Mouse (Mus musculus) midbrain, embryonic 14.5 days (tissue): ENCODE data around the gene Mgll. TPM values are rescaled to one million over a fixed set of nuclear protein-coding genes. Genes with fewer than 3 reads are reported as not detected.

ENCODE experiments used
- ATAC-seq: fragments of 200-750 bp; cut with Nextera tagmentation; 2 replicates; pipeline ENCODE4 v1.8.0; 2017; ENCODE audit warnings: moderate number of reproducible peaks, moderate library complexity; ENCODE audit not compliant: low FRiP score, low TSS enrichment
- DNase-seq: peaks from one replicate; pipeline ENCODE4 v3.0.0-alpha.2; 2015
- H3K27ac ChIP-seq: fragments of 300-500 bp; sonication (generic); replicated peaks from 2 replicates; pipeline ENCODE4 v1.5.1; 2014; ENCODE audit warnings: mild to moderate bottlenecking, low read depth, low read length, moderate library complexity
- H3K27me3 ChIP-seq: fragments of 300-500 bp; sonication (generic); 2 replicates; pipeline ENCODE4 v1.6.1; 2014; ENCODE audit warnings: low read length, control low read depth, mixed read lengths; ENCODE audit not compliant: control insufficient read depth, insufficient read depth
- H3K36me3 ChIP-seq: fragments of 300-500 bp; sonication (generic); 2 replicates; pipeline ENCODE4 v1.6.1; 2014; ENCODE audit warnings: low read length, control low read depth; ENCODE audit not compliant: control insufficient read depth, insufficient read depth
- H3K4me1 ChIP-seq: fragments of 300-500 bp; sonication (generic); 2 replicates; pipeline ENCODE4 v1.6.1; 2014; ENCODE audit warnings: mild to moderate bottlenecking, antibody characterized with exemption, low read length, control low read depth; ENCODE audit not compliant: control insufficient read depth, insufficient read depth
- H3K4me2 ChIP-seq: fragments of 300-500 bp; sonication (generic); 2 replicates; pipeline ENCODE4 v1.6.1; 2014; ENCODE audit warnings: mild to moderate bottlenecking, low read length, moderate library complexity
- H3K4me3 ChIP-seq: fragments of 300-500 bp; sonication (generic); replicated peaks from 2 replicates; pipeline ENCODE4 v1.5.1; 2014; ENCODE audit warnings: low read depth, low read length
- H3K9ac ChIP-seq: fragments of 300-500 bp; sonication (generic); replicated peaks from 2 replicates; pipeline ENCODE4 v1.6.1; 2014; ENCODE audit warnings: mild to moderate bottlenecking, low read length, moderate library complexity
- H3K9me3 ChIP-seq: fragments of 300-500 bp; sonication (generic); 2 replicates; pipeline ENCODE4 v1.6.1; 2016; ENCODE audit warnings: low read length, control low read depth, mixed read lengths; ENCODE audit not compliant: control insufficient read depth
- WGBS: fragments of 180-500 bp; shearing (Covaris S2); extraction: QIAGEN DNeasy Blood & Tissue Kit; methylation state at CpG from one replicate; pipeline ENCODE4 v1.1.7; 2014; 5-methylcytosine and 5-hydroxymethylcytosine counted together
- polyA plus RNA-seq: library from polyadenylated mRNA; unstranded; fragments of >200 nt; fragmentation: Nextera tagmentation; extraction: Ambion mirVana; gene quantifications from 2 replicates; pipeline ENCODE4 v1.2.1, GENCODE M21; 2014

The Mgll gene
- polyA plus RNA-seq, 1 experiment from 2014 or later: 21.5 TPM

- no peak for ATAC-seq
- Histone ChIP-seq H3K36me3 (no peaks in the 10 kb centered on the region), H3K4me3 (no peak overlapping the region), H3K9me3 (no peaks in the 10 kb centered on the region), H3K9ac (no peak overlapping the region), H3K27ac (no peak overlapping the region), H3K27me3 (no peaks in the 10 kb centered on the region), H3K4me2 (no peak overlapping the region), H3K4me1 (peaks cover 10% of the 10 kb centered on the region)
- 86% methylated on average over 8 of the region's 8 CpGs for WGBS
- DNase-seq: no peak
Observed at GRCm38 (mm10) chr6:88746271-88746670, 22.1 kb downstream of the Mgll start.

- H3K9me3 ChIP-seq: no peaks in the 10 kb centered on the region
- ATAC-seq: no peak
- no peak overlapping the region for H3K9ac ChIP-seq
- no peaks in the 10 kb centered on the region for H3K36me3 ChIP-seq
- 85% methylated on average over 12 of the region's 12 CpGs for WGBS
- H3K4me3 ChIP-seq: no peak overlapping the region
- H3K27ac ChIP-seq: no peak overlapping the region
- H3K4me2 ChIP-seq: no peak overlapping the region
- no peaks in the 10 kb centered on the region for H3K27me3 ChIP-seq
- H3K4me1 ChIP-seq: peaks cover 10% of the 10 kb centered on the region
- no peak for DNase-seq
Observed at GRCm38 (mm10) chr6:88747296-88748040, 23.3 kb downstream of the Mgll start.

- Histone ChIP-seq H3K4me2 (no peak overlapping the region), H3K4me3 (no peak overlapping the region), H3K27ac (no peak overlapping the region), H3K36me3 (no peaks in the 10 kb centered on the region), H3K9me3 (no peaks in the 10 kb centered on the region), H3K27me3 (no peaks in the 10 kb centered on the region), H3K4me1 (0 out of 2 replicates have a peak, but pooled peaks cover 3% of the 10 kb centered on the region), H3K9ac (no peak overlapping the region)
- ATAC-seq: no peak
- WGBS: 72% methylated on average over 6 of the region's 6 CpGs
- no peak for DNase-seq
Observed at GRCm38 (mm10) chr6:88750884-88751283, 26.7 kb downstream of the Mgll start.

GRCm38 (mm10) chr6:88752711-88753219, 28.6 kb downstream of the Mgll start:
- DNase-seq: peak; percentile 66

GRCm38 (mm10) chr6:88753578-88753977, 29.4 kb downstream of the Mgll start:
- Histone ChIP-seq H3K27ac (no peak overlapping the region), H3K9ac (no peak overlapping the region), H3K4me2 (no peak overlapping the region), H3K27me3 (no peaks in the 10 kb centered on the region), H3K4me1 (0 out of 2 replicates have a peak, but pooled peaks cover 3% of the 10 kb centered on the region), H3K4me3 (no peak overlapping the region), H3K36me3 (no peaks in the 10 kb centered on the region), H3K9me3 (no peaks in the 10 kb centered on the region)
- DNase-seq (no peak), ATAC-seq (no peak)
- WGBS: 68% methylated on average over 6 of the region's 6 CpGs

More at GRCm38 (mm10) chr6:88752711-88753219, 28.6 kb downstream of the Mgll start:
- no peak overlapping the region for H3K4me2 ChIP-seq
- 0 out of 2 replicates have a peak, but pooled peaks cover 3% of the 10 kb centered on the region for H3K4me1 ChIP-seq
- H3K36me3 ChIP-seq: no peaks in the 10 kb centered on the region
- no peak overlapping the region for H3K4me3 ChIP-seq
- no peak overlapping the region for H3K9ac ChIP-seq
- no peaks in the 10 kb centered on the region for H3K27me3 ChIP-seq
- peak; percentile 67; the same call in 1 of the 2 replicates for ATAC-seq
- H3K9me3 ChIP-seq: no peaks in the 10 kb centered on the region
- 48% methylated on average over 5 of the region's 5 CpGs for WGBS
- H3K27ac ChIP-seq: peak overlapping the region; percentile 52

- 84% methylated on average over 4 of the region's 4 CpGs for WGBS
- no peak for ATAC-seq
Observed at GRCm38 (mm10) chr6:88756992-88757391, 32.8 kb downstream of the Mgll start.

GRCm38 (mm10) chr6:88758074-88758473, 33.9 kb downstream of the Mgll start:
- H3K27ac ChIP-seq: no peak overlapping the region
- H3K4me3 ChIP-seq: no peak overlapping the region
- no peak overlapping the region for H3K4me2 ChIP-seq
- ATAC-seq (no peak), DNase-seq (no peak)
- no peak overlapping the region for H3K9ac ChIP-seq
- H3K4me1 ChIP-seq: no peaks in the 10 kb centered on the region
- no peaks in the 10 kb centered on the region for H3K27me3 ChIP-seq
- 89% methylated on average over 8 of the region's 8 CpGs for WGBS
- H3K9me3 ChIP-seq: no peaks in the 10 kb centered on the region
- H3K36me3 ChIP-seq: no peaks in the 10 kb centered on the region

More at GRCm38 (mm10) chr6:88756992-88757391, 32.8 kb downstream of the Mgll start:
- Histone ChIP-seq H3K4me2 (no peak overlapping the region), H3K9me3 (no peaks in the 10 kb centered on the region), H3K27ac (no peak overlapping the region), H3K36me3 (no peaks in the 10 kb centered on the region), H3K4me3 (no peak overlapping the region), H3K27me3 (no peaks in the 10 kb centered on the region), H3K4me1 (0 out of 2 replicates have a peak, but pooled peaks cover 3% of the 10 kb centered on the region), H3K9ac (no peak overlapping the region)
- no peak for DNase-seq

GRCm38 (mm10) chr6:88758568-88759522, 34.6 kb downstream of the Mgll start:
- no peaks in the 10 kb centered on the region for H3K36me3 ChIP-seq
- H3K9me3 ChIP-seq: no peaks in the 10 kb centered on the region
- no peaks in the 10 kb centered on the region for H3K4me1 ChIP-seq
- ATAC-seq (no peak), DNase-seq (no peak)
- no peak overlapping the region for H3K4me3 ChIP-seq
- WGBS: 83% methylated on average over 10 of the region's 10 CpGs
- H3K9ac ChIP-seq: no peak overlapping the region
- H3K4me2 ChIP-seq: no peak overlapping the region
- H3K27ac ChIP-seq: no peak overlapping the region
- no peaks in the 10 kb centered on the region for H3K27me3 ChIP-seq
